Mouse (Mus musculus) midbrain, embryonic 13.5 days (tissue): Measurements from ENCODE around the gene Fancc. TPM values are rescaled to one million over a fixed set of nuclear protein-coding genes. Genes with fewer than 3 reads are reported as not detected.

Experiments
- ATAC-seq: fragments of 200-750 bp; cut with Nextera tagmentation; 2 replicates; pipeline ENCODE4 v1.8.0; 2017; ENCODE audit warnings: mild to moderate bottlenecking, moderate TSS enrichment, moderate library complexity
- H3K27ac ChIP-seq: fragments of 300-500 bp; sonication (generic); 2 replicates; pipeline ENCODE4 v1.5.1; 2015; ENCODE audit warnings: inconsistent platforms, mild to moderate bottlenecking, moderate library complexity
- H3K27me3 ChIP-seq: fragments of 300-500 bp; sonication (generic); 2 replicates; pipeline ENCODE4 v1.6.1; 2015; ENCODE audit warnings: mild to moderate bottlenecking, inconsistent platforms
- H3K36me3 ChIP-seq: fragments of 300-500 bp; sonication (generic); 2 replicates; pipeline ENCODE4 v1.6.1; 2015; ENCODE audit warnings: mild to moderate bottlenecking, inconsistent platforms
- H3K4me1 ChIP-seq: fragments of 300-500 bp; sonication (generic); replicated peaks from 2 replicates; pipeline ENCODE4 v1.6.1; 2015; ENCODE audit warnings: inconsistent platforms
- H3K4me2 ChIP-seq: fragments of 300-500 bp; sonication (generic); replicated peaks from 2 replicates; pipeline ENCODE4 v1.6.1; 2015; ENCODE audit warnings: moderate library complexity, mild to moderate bottlenecking, inconsistent platforms
- H3K4me3 ChIP-seq: fragments of 300-500 bp; sonication (generic); replicated peaks from 2 replicates; pipeline ENCODE4 v1.5.1; 2015; ENCODE audit warnings: mild to moderate bottlenecking, inconsistent platforms
- H3K9ac ChIP-seq: fragments of 300-500 bp; sonication (generic); replicated peaks from 2 replicates; pipeline ENCODE4 v1.6.1; 2015; ENCODE audit warnings: mild to moderate bottlenecking, inconsistent platforms
- H3K9me3 ChIP-seq: fragments of 300-500 bp; sonication (generic); 2 replicates; pipeline ENCODE4 v1.6.1; 2016; ENCODE audit warnings: mild to moderate bottlenecking, inconsistent platforms
- WGBS: fragments of 180-500 bp; shearing (Covaris S2); methylation state at CpG from one replicate; pipeline ENCODE4 v1.1.7; 2015; 5-methylcytosine and 5-hydroxymethylcytosine counted together
- polyA plus RNA-seq: library from polyadenylated mRNA; unstranded; fragments of >200 nt; fragmentation: Nextera tagmentation; extraction: Ambion mirVana; gene quantifications from 2 replicates; pipeline ENCODE4 v1.2.1, GENCODE M21; 2015

Fancc gene
- polyA plus RNA-seq, 1 experiment from 2014 or later = 19.7 TPM

GRCm38 (mm10) chr13:63294359-63295193, 202.5 kb downstream of the Fancc start:
- 0 out of 2 replicates have a peak, but pooled peaks have one; percentile 9 for ATAC-seq
- 18% methylated on average over 15 of the region's 15 CpGs for WGBS
- Histone ChIP-seq H3K4me2 (peak overlapping the region; percentile 2), H3K4me3 (no peak overlapping the region), H3K9me3 (no peaks in the 10 kb centered on the region), H3K36me3 (peaks cover 20% of the 10 kb centered on the region), H3K27me3 (0 out of 2 replicates have a peak, but pooled peaks cover 3% of the 10 kb centered on the region), H3K4me1 (peaks cover 26% of the 10 kb centered on the region), H3K9ac (no peak overlapping the region; the same call in 1 of the 2 replicates), H3K27ac (peak overlapping the region; percentile 45; the same call in 1 of the 2 replicates)

GRCm38 (mm10) chr13:63293647-63294046, 203.4 kb downstream of the Fancc start:
- H3K9ac ChIP-seq = no peak overlapping the region
- H3K4me2 ChIP-seq = no peak overlapping the region
- H3K4me3 ChIP-seq = no peak overlapping the region
- no peak overlapping the region for H3K27ac ChIP-seq
- H3K36me3 ChIP-seq = peaks cover 13% of the 10 kb centered on the region
- no peak for ATAC-seq
- 0 out of 2 replicates have a peak, but pooled peaks cover 3% of the 10 kb centered on the region for H3K27me3 ChIP-seq
- 54% methylated on average over 3 of the region's 3 CpGs for WGBS
- no peaks in the 10 kb centered on the region for H3K9me3 ChIP-seq
- peaks cover 32% of the 10 kb centered on the region for H3K4me1 ChIP-seq

- 94% methylated on average over 6 of the region's 6 CpGs for WGBS
- 0 out of 2 replicates have a peak, but pooled peaks cover 3% of the 10 kb centered on the region for H3K27me3 ChIP-seq
- no peak overlapping the region for H3K27ac ChIP-seq
- ATAC-seq = no peak
- H3K4me1 ChIP-seq = peaks cover 37% of the 10 kb centered on the region
- no peak overlapping the region for H3K4me2 ChIP-seq
- no peaks in the 10 kb centered on the region for H3K9me3 ChIP-seq
- no peak overlapping the region for H3K4me3 ChIP-seq
- H3K9ac ChIP-seq = no peak overlapping the region
- H3K36me3 ChIP-seq = peaks cover 17% of the 10 kb centered on the region
These were observed 206.1 kb downstream of the Fancc start for GRCm38 (mm10) chr13:63291016-63291415.

GRCm38 (mm10) chr13:63290126-63290525, 207.0 kb downstream of the Fancc start:
- no peak for ATAC-seq
- Histone ChIP-seq H3K27me3 (0 out of 2 replicates have a peak, but pooled peaks cover 3% of the 10 kb centered on the region), H3K9ac (no peak overlapping the region), H3K9me3 (no peaks in the 10 kb centered on the region), H3K4me3 (no peak overlapping the region), H3K27ac (no peak overlapping the region), H3K4me2 (no peak overlapping the region), H3K36me3 (peaks cover 22% of the 10 kb centered on the region), H3K4me1 (peaks cover 34% of the 10 kb centered on the region)
- WGBS = 91% methylated on average over 4 of the region's 4 CpGs

- H3K4me3 ChIP-seq = no peak overlapping the region
- no peak for ATAC-seq
- WGBS = 52% methylated on average over 5 of the region's 5 CpGs
- peaks cover 23% of the 10 kb centered on the region for H3K36me3 ChIP-seq
- no peak overlapping the region for H3K4me2 ChIP-seq
- no peak overlapping the region for H3K9ac ChIP-seq
- 0 out of 2 replicates have a peak, but pooled peaks cover 3% of the 10 kb centered on the region for H3K27me3 ChIP-seq
- no peak overlapping the region for H3K27ac ChIP-seq
- peaks cover 29% of the 10 kb centered on the region for H3K4me1 ChIP-seq
- H3K9me3 ChIP-seq = no peaks in the 10 kb centered on the region
These were observed 207.4 kb downstream of the Fancc start for GRCm38 (mm10) chr13:63289687-63290086.

GRCm38 (mm10) chr13:63289152-63289551, 207.9 kb downstream of the Fancc start:
- no peaks in the 10 kb centered on the region for H3K9me3 ChIP-seq
- no peak overlapping the region for H3K27ac ChIP-seq
- H3K4me1 ChIP-seq = peaks cover 24% of the 10 kb centered on the region
- no peak overlapping the region for H3K4me3 ChIP-seq
- no peak overlapping the region for H3K4me2 ChIP-seq
- H3K36me3 ChIP-seq = peaks cover 23% of the 10 kb centered on the region
- ATAC-seq = no peak
- 52% methylated on average over 4 of the region's 4 CpGs for WGBS
- 0 out of 2 replicates have a peak, but pooled peaks cover 3% of the 10 kb centered on the region for H3K27me3 ChIP-seq
- H3K9ac ChIP-seq = no peak overlapping the region

GRCm38 (mm10) chr13:63286483-63287102, 210.5 kb downstream of the Fancc start:
- no peak for ATAC-seq
- Histone ChIP-seq H3K4me2 (no peak overlapping the region), H3K9ac (no peak overlapping the region), H3K4me1 (peaks cover 16% of the 10 kb centered on the region), H3K36me3 (peaks cover 28% of the 10 kb centered on the region), H3K4me3 (no peak overlapping the region), H3K27me3 (no peaks in the 10 kb centered on the region), H3K27ac (no peak overlapping the region), H3K9me3 (no peaks in the 10 kb centered on the region)
- 82% methylated on average over 11 of the region's 11 CpGs for WGBS

- Histone ChIP-seq H3K27me3 (no peaks in the 10 kb centered on the region), H3K4me2 (no peak overlapping the region), H3K9ac (no peak overlapping the region), H3K4me1 (peaks cover 22% of the 10 kb centered on the region), H3K27ac (no peak overlapping the region), H3K36me3 (peaks cover 28% of the 10 kb centered on the region), H3K9me3 (no peaks in the 10 kb centered on the region), H3K4me3 (no peak overlapping the region)
- ATAC-seq = no peak
- WGBS = 98% methylated on average over 3 of the region's 3 CpGs
These were observed 212.3 kb downstream of the Fancc start for GRCm38 (mm10) chr13:63284748-63285147.

GRCm38 (mm10) chr13:63283236-63283635, 213.8 kb downstream of the Fancc start:
- no peak overlapping the region for H3K4me2 ChIP-seq
- H3K9ac ChIP-seq = no peak overlapping the region
- no peak overlapping the region for H3K27ac ChIP-seq
- no peaks in the 10 kb centered on the region for H3K9me3 ChIP-seq
- H3K36me3 ChIP-seq = peaks cover 28% of the 10 kb centered on the region
- H3K4me1 ChIP-seq = peaks cover 29% of the 10 kb centered on the region
- ATAC-seq = no peak
- no peaks in the 10 kb centered on the region for H3K27me3 ChIP-seq
- no peak overlapping the region for H3K4me3 ChIP-seq

GRCm38 (mm10) chr13:63281206-63281605, 215.9 kb downstream of the Fancc start:
- ATAC-seq = no peak
- 75% methylated on average over 8 of the region's 8 CpGs for WGBS
- peaks cover 25% of the 10 kb centered on the region for H3K4me1 ChIP-seq
- H3K4me2 ChIP-seq = no peak overlapping the region
- no peak overlapping the region for H3K9ac ChIP-seq
- H3K27ac ChIP-seq = no peak overlapping the region
- peaks cover 13% of the 10 kb centered on the region for H3K36me3 ChIP-seq
- no peaks in the 10 kb centered on the region for H3K9me3 ChIP-seq
- H3K4me3 ChIP-seq = no peak overlapping the region
- H3K27me3 ChIP-seq = peaks cover 15% of the 10 kb centered on the region; the same call in 1 of the 2 replicates

- no peak overlapping the region for H3K9ac ChIP-seq
- peaks cover 19% of the 10 kb centered on the region; the same call in 1 of the 2 replicates for H3K27me3 ChIP-seq
- H3K4me2 ChIP-seq = no peak overlapping the region
- H3K4me3 ChIP-seq = no peak overlapping the region
- H3K36me3 ChIP-seq = peaks cover 8% of the 10 kb centered on the region; the same call in 1 of the 2 replicates
- ATAC-seq = peak; percentile 45; the same call in 1 of the 2 replicates
- H3K4me1 ChIP-seq = peaks cover 24% of the 10 kb centered on the region
- no peaks in the 10 kb centered on the region for H3K9me3 ChIP-seq
- WGBS = 47% methylated on average over 3 of the region's 3 CpGs
- no peak overlapping the region for H3K27ac ChIP-seq
These were observed 216.7 kb downstream of the Fancc start for GRCm38 (mm10) chr13:63280344-63280743.

GRCm38 (mm10) chr13:63279807-63280206, 217.3 kb downstream of the Fancc start:
- Histone ChIP-seq H3K9ac (no peak overlapping the region), H3K27me3 (peaks cover 23% of the 10 kb centered on the region; the same call in 1 of the 2 replicates), H3K9me3 (no peaks in the 10 kb centered on the region), H3K4me2 (0 out of 2 replicates have a peak overlapping the region, but pooled peaks have one; percentile 29), H3K36me3 (peaks cover 6% of the 10 kb centered on the region; the same call in 1 of the 2 replicates), H3K27ac (no peak overlapping the region), H3K4me3 (no peak overlapping the region), H3K4me1 (peaks cover 24% of the 10 kb centered on the region)
- ATAC-seq = no peak
- WGBS = 58% methylated on average over 8 of the region's 8 CpGs
